In the genomic region with DNA sequence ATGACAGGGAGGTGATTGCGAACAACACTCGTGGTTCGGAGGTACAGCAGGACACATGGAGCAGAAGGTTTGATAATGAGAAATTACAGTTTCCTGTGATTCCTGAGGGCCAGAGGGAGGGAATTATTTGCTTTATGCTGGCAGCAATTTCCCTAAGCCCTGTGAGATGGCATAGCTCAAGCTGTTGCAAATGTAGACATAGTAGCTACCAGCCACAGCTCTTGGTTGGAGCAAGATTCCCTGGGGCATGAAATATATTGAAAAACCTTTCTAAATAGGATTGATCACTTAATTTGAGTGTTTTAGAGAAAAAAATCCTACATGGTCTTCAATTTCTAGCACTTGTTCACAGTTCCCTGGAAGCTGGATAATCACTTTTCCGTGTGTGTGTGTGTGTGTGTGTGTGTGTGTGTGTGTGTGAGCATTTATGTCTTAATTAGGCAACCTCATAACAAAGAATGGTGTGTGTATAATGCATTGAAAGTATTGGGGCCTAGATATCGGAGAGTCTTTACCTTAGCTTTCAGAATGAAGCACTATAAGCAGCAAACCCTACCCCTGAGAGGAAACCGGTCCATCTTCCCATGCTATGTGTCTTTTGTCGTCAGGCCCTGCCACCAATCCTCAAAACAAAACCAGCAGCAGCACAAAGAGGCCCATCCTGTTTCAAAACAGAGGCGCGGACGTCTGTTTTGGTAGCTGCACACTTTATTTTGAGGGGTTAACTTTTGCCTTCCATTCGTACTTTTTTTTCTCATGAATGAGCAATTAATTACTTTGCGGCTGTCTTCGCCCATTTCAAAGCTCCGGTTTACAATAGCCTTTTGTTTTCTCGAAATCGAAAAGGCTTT, we compare ENCODE assay signal across 14 mouse cellular contexts.
DNase-seq lines count a peak whose midpoint lies in the region; ATAC-seq lines count a peak whose summit lies in the region.
"Had no signal": no experiment of that assay in that cellular context is flagged by ENCODE, and none has a peak within 500 bp of the region (broad histone marks: within the 10 kb centered on the region; RNA-seq: fewer than 3 reads in every experiment).

No protein-coding gene starts in this region.

- peak overlapping the region; percentile 45 for H3K4me2 ChIP-seq in forebrain, embryonic 13.5 days
- H3K4me2 ChIP-seq: liver, embryonic 15.5 days had no signal

- 12% methylated on average over 16 of the region's 16 CpGs for WGBS in forebrain, embryonic 13.5 days
- WGBS in midbrain, embryonic 10.5 days: 31% methylated on average over 16 of the region's 16 CpGs
- WGBS in heart, embryonic 10.5 days: 75% methylated on average over 16 of the region's 16 CpGs

- H3K9ac ChIP-seq in forebrain, embryonic 13.5 days: no peak overlapping the region
- H3K9ac ChIP-seq: liver, embryonic 15.5 days had no signal

- peak overlapping the region; percentile 61 for H3K27ac ChIP-seq in forebrain, embryonic 13.5 days
- peak overlapping the region; percentile 74 for H3K27ac ChIP-seq in midbrain, embryonic 10.5 days (replicated peaks)
- H3K27ac ChIP-seq in heart, embryonic 10.5 days: no peak overlapping the region
- H3K27ac ChIP-seq: liver, embryonic 15.5 days had no signal

- peaks cover 21% of the 10 kb centered on the region for H3K4me1 ChIP-seq in forebrain, embryonic 13.5 days
- H3K4me1 ChIP-seq in midbrain, embryonic 10.5 days: peaks cover 15% of the 10 kb centered on the region
- H3K4me1 ChIP-seq in heart, embryonic 10.5 days: no peaks in the 10 kb centered on the region
- H3K4me1 ChIP-seq: liver, embryonic 15.5 days; megakaryocyte, embryonic 14.5 days had no signal

- H3K27me3 ChIP-seq in forebrain, embryonic 13.5 days: peaks cover 3% of the 10 kb centered on the region; the same call in 1 of the 2 replicates
- no peaks in the 10 kb centered on the region for H3K27me3 ChIP-seq in midbrain, embryonic 10.5 days (ENCODE audit: low read depth, poor library complexity, severe bottlenecking)
- H3K27me3 ChIP-seq in heart, embryonic 10.5 days (ENCODE audit: insufficient read depth, poor library complexity, severe bottlenecking): no peaks in the 10 kb centered on the region
- H3K27me3 ChIP-seq: liver, embryonic 15.5 days; megakaryocyte, embryonic 14.5 days had no signal

- H3K9me3 ChIP-seq in forebrain, embryonic 13.5 days (replicated peaks): no peaks in the 10 kb centered on the region
- H3K9me3 ChIP-seq in midbrain, embryonic 10.5 days (replicated peaks): no peaks in the 10 kb centered on the region
- no peaks in the 10 kb centered on the region for H3K9me3 ChIP-seq in heart, embryonic 10.5 days
- H3K9me3 ChIP-seq: liver, embryonic 15.5 days; megakaryocyte, embryonic 14.5 days had no signal

- H3K4me3 ChIP-seq in forebrain, embryonic 13.5 days: no peak overlapping the region
- H3K4me3 ChIP-seq in midbrain, embryonic 10.5 days: no peak overlapping the region; the same call in 1 of the 2 replicates
- H3K4me3 ChIP-seq in heart, embryonic 10.5 days: no peak overlapping the region
- H3K4me3 ChIP-seq: liver, embryonic 15.5 days; megakaryocyte, embryonic 14.5 days had no signal

- no peaks in the 10 kb centered on the region for H3K36me3 ChIP-seq in forebrain, embryonic 13.5 days (ENCODE audit: poor library complexity, severe bottlenecking)
- H3K36me3 ChIP-seq in midbrain, embryonic 10.5 days: no peaks in the 10 kb centered on the region
- no peaks in the 10 kb centered on the region for H3K36me3 ChIP-seq in heart, embryonic 10.5 days
- H3K36me3 ChIP-seq: liver, embryonic 15.5 days had no signal

- intact Hi-C loops in left cerebral cortex, postnatal 14 days (cut with DNase I): no loop called here

- peak; percentile 36 for DNase-seq in embryo, embryonic 11 days
- peak; percentile 27 for DNase-seq in midbrain, embryonic 10.5 days (ENCODE audit: low spot score)
- DNase-seq in retina, embryonic 14.5 days (ENCODE audit: low spot score): peak; percentile 35
- no peak for DNase-seq in heart, embryonic 10.5 days (ENCODE audit: low spot score)
- DNase-seq in left cerebral cortex, postnatal 14 days (ENCODE audit: low spot score in 2 of 2): no peak
- DNase-seq in left cerebral cortex, adult 18-20 months (ENCODE audit: low spot score in 2 of 2): no peak
- DNase-seq: adrenal gland, adult 2 months; cerebellum, adult 11-12 months; gastrocnemius, postnatal 10 days; kidney, postnatal 4 days; right cerebral cortex, adult 18-20 months had no signal

- peak; percentile 66; the same call in 1 of the 2 replicates for ATAC-seq in forebrain, embryonic 13.5 days

Comparison
In these comparisons a context has a peak if more than half of its experiments do, and no peak if none do; other contexts are left out.
1. DNase-seq: peak in embryo, embryonic 11 days (single experiment), midbrain, embryonic 10.5 days (single experiment) and retina, embryonic 14.5 days (single experiment); none in heart, embryonic 10.5 days (single experiment), left cerebral cortex, postnatal 14 days (0 of 2) and left cerebral cortex, adult 18-20 months (0 of 2).